Mouse (Mus musculus) thymus, adult 2 months (tissue): ENCODE results near the gene Ifit1bl1.

ENCODE experiments used
- CTCF ChIP-seq: fragments of 200-500 bp; IDR thresholded peaks from 2 replicates; pipeline ENCODE4 v1.5.1; 2012; ENCODE audit warnings: mild to moderate bottlenecking, control low read depth, low read length, moderate library complexity, borderline replicate concordance; ENCODE audit not compliant: control insufficient read depth, poor library complexity, insufficient read depth; ENCODE audit errors: extremely low read depth
- POLR2A ChIP-seq: fragments of 200-500 bp; IDR thresholded peaks from 2 replicates; pipeline ENCODE4 v1.6.1; 2012; ENCODE audit warnings: mild to moderate bottlenecking, low read length, control low read depth, moderate library complexity; ENCODE audit not compliant: control insufficient read depth, poor library complexity, insufficient read depth; ENCODE audit errors: extremely low read depth

- TF ChIP-seq CTCF = peak; percentile 35; the same call in 1 of the 2 replicates
- TF ChIP-seq POLR2A = no peak
These were observed 53.8 kb downstream of the Ifit1bl1 start for GRCm38 (mm10) chr19:34547976-34548375.
